Mouse (Mus musculus): ENCODE measurements around the gene Isg20l2.

GRCm38 (mm10) chr3:87980728-87981127 is 50.6 kb downstream of the Isg20l2 start:
- TF ChIP-seq POLR2A (IDR thresholded peaks at IDR 0.05; ENCODE audit: borderline replicate concordance, extremely low read depth, low read depth, low read length), result no peak
- no peak for TF ChIP-seq CTCF (IDR thresholded peaks at IDR 0.05; ENCODE audit: insufficient read depth, low read length)

Data from lung, adult 2 months (tissue).